Mouse (Mus musculus): Measurements from ENCODE around the gene Scn3a. TPM values are rescaled to one million over a fixed set of nuclear protein-coding genes. Genes with fewer than 3 reads are reported as not detected.

The Scn3a gene
- total RNA-seq, 1 experiment, result 8.5 TPM

GRCm38 (mm10) chr2:65450449-65451360, 116.7 kb downstream of the Scn3a start:
- peak overlapping the region; percentile 22; the same call in 1 of the 2 replicates for H3K27ac ChIP-seq (ENCODE audit: insufficient read depth, low read depth, low read length, poor library complexity, severe bottlenecking)
- DNase-seq (ENCODE audit: low read depth, low spot score), result no peak
- in situ Hi-C loops (cut with MboI; ENCODE audit: low sequenced_read_pairs in 2 of 2, unreplicated experiment in 2 of 2), result no loop called here
- no peaks in the 10 kb centered on the region for H3K36me3 ChIP-seq (ENCODE audit: control insufficient read depth, insufficient read depth, low read length, poor library complexity, severe bottlenecking)
- peaks cover 3 to 4% of the 10 kb centered on the region in 2 experiments; a peak in 3 of 4 replicates for H3K4me1 ChIP-seq (ENCODE audit: control insufficient read depth in 2 of 2, insufficient read depth in 2 of 2, low read length in 2 of 2, poor library complexity in 1 of 2)
- no peak overlapping the region for H3K9ac ChIP-seq (ENCODE audit: insufficient read depth, low read depth, low read length, poor library complexity, severe bottlenecking)
- TF ChIP-seq HCFC1 (IDR thresholded peaks at IDR 0.05; ENCODE audit: borderline replicate concordance, insufficient read depth, low read length), result no peak
- TF ChIP-seq CHD2 (IDR thresholded peaks at IDR 0.05; ENCODE audit: low read depth, low read length), result no peak
- no peak for TF ChIP-seq ZC3H11A (IDR thresholded peaks at IDR 0.05; ENCODE audit: borderline replicate concordance, low read depth, low read length)
- TF ChIP-seq MAFK (IDR thresholded peaks at IDR 0.05; ENCODE audit: insufficient read depth, low read depth, low read length), result no peak
- no peak for TF ChIP-seq ZNF384 (IDR thresholded peaks at IDR 0.05; ENCODE audit: low read depth, low read length)
- H3K9me3 ChIP-seq (ENCODE audit: control insufficient read depth, insufficient read depth, low read depth, low read length), result no peaks in the 10 kb centered on the region
- no peak overlapping the region for H3K4me3 ChIP-seq (ENCODE audit: insufficient read depth in 1 of 2, low read depth in 1 of 2, low read length in 2 of 2, poor library complexity in 1 of 2, severe bottlenecking in 1 of 2)

- H3K36me3 ChIP-seq (ENCODE audit: control insufficient read depth, insufficient read depth, low read length, poor library complexity, severe bottlenecking), result no peaks in the 10 kb centered on the region
- no peak for DNase-seq (ENCODE audit: low read depth, low spot score)
- no peaks in the 10 kb centered on the region for H3K9me3 ChIP-seq (ENCODE audit: control insufficient read depth, insufficient read depth, low read depth, low read length)
- TF ChIP-seq CHD2 (IDR thresholded peaks at IDR 0.05; ENCODE audit: low read depth, low read length), result no peak
- TF ChIP-seq HCFC1 (IDR thresholded peaks at IDR 0.05; ENCODE audit: borderline replicate concordance, insufficient read depth, low read length), result no peak
- no peak for TF ChIP-seq ZNF384 (IDR thresholded peaks at IDR 0.05; ENCODE audit: low read depth, low read length)
- TF ChIP-seq ZC3H11A (IDR thresholded peaks at IDR 0.05; ENCODE audit: borderline replicate concordance, low read depth, low read length), result no peak
- TF ChIP-seq MAFK (IDR thresholded peaks at IDR 0.05; ENCODE audit: insufficient read depth, low read depth, low read length), result no peak
- no peak overlapping the region for H3K9ac ChIP-seq (ENCODE audit: insufficient read depth, low read depth, low read length, poor library complexity, severe bottlenecking)
- no peak overlapping the region for H3K4me3 ChIP-seq (ENCODE audit: insufficient read depth in 1 of 2, low read depth in 1 of 2, low read length in 2 of 2, poor library complexity in 1 of 2, severe bottlenecking in 1 of 2)
- peaks cover 3 to 4% of the 10 kb centered on the region in 2 experiments; a peak in 3 of 4 replicates for H3K4me1 ChIP-seq (ENCODE audit: control insufficient read depth in 2 of 2, insufficient read depth in 2 of 2, low read length in 2 of 2, poor library complexity in 1 of 2)
- in situ Hi-C loops (cut with MboI; ENCODE audit: low sequenced_read_pairs in 2 of 2, unreplicated experiment in 2 of 2), result no loop called here
- peak overlapping the region; percentile 64; the same call in 1 of the 2 replicates for H3K27ac ChIP-seq (ENCODE audit: insufficient read depth, low read depth, low read length, poor library complexity, severe bottlenecking)
Observed at GRCm38 (mm10) chr2:65449126-65449828, 118.2 kb downstream of the Scn3a start.

GRCm38 (mm10) chr2:65443082-65443481, 124.3 kb downstream of the Scn3a start:
- Histone ChIP-seq H3K4me1 (ENCODE audit: control insufficient read depth in 2 of 2, insufficient read depth in 2 of 2, low read length in 2 of 2, poor library complexity in 1 of 2) (peaks cover 2 to 4% of the 10 kb centered on the region in 2 experiments; a peak in 1 of 4 replicates), H3K36me3 (ENCODE audit: control insufficient read depth, insufficient read depth, low read length, poor library complexity, severe bottlenecking) (no peaks in the 10 kb centered on the region), H3K9ac (ENCODE audit: insufficient read depth, low read depth, low read length, poor library complexity, severe bottlenecking) (no peak overlapping the region), H3K4me3 (ENCODE audit: insufficient read depth in 1 of 2, low read depth in 1 of 2, low read length in 2 of 2, poor library complexity in 1 of 2, severe bottlenecking in 1 of 2) (no peak overlapping the region), H3K27ac (ENCODE audit: insufficient read depth, low read depth, low read length, poor library complexity, severe bottlenecking) (no peak overlapping the region), H3K9me3 (ENCODE audit: control insufficient read depth, insufficient read depth, low read depth, low read length) (no peaks in the 10 kb centered on the region)
- TF ChIP-seq CHD2 (IDR thresholded peaks at IDR 0.05; ENCODE audit: low read depth, low read length), result no peak
- in situ Hi-C loops (cut with MboI; ENCODE audit: low sequenced_read_pairs in 2 of 2, unreplicated experiment in 2 of 2), result no loop called here
- no peak for DNase-seq (ENCODE audit: low read depth, low spot score)

GRCm38 (mm10) chr2:65441566-65441965, 125.9 kb downstream of the Scn3a start:
- in situ Hi-C loops (cut with MboI; ENCODE audit: low sequenced_read_pairs in 2 of 2, unreplicated experiment in 2 of 2), result no loop called here

More at GRCm38 (mm10) chr2:65441566-65441965, 125.9 kb downstream of the Scn3a start:
- no peak for DNase-seq (ENCODE audit: low read depth, low spot score)
- H3K36me3 ChIP-seq (ENCODE audit: control insufficient read depth, insufficient read depth, low read length, poor library complexity, severe bottlenecking), result no peaks in the 10 kb centered on the region
- no peaks in the 10 kb centered on the region for H3K9me3 ChIP-seq (ENCODE audit: control insufficient read depth, insufficient read depth, low read depth, low read length)
- H3K27ac ChIP-seq (ENCODE audit: insufficient read depth, low read depth, low read length, poor library complexity, severe bottlenecking), result no peak overlapping the region
- H3K9ac ChIP-seq (ENCODE audit: insufficient read depth, low read depth, low read length, poor library complexity, severe bottlenecking), result no peak overlapping the region
- H3K4me1 ChIP-seq (ENCODE audit: control insufficient read depth in 2 of 2, insufficient read depth in 2 of 2, low read length in 2 of 2, poor library complexity in 1 of 2), result peaks cover 4 to 5% of the 10 kb centered on the region in 2 experiments; a peak in 1 of 4 replicates
- no peak overlapping the region for H3K4me3 ChIP-seq (ENCODE audit: insufficient read depth in 1 of 2, low read depth in 1 of 2, low read length in 2 of 2, poor library complexity in 1 of 2, severe bottlenecking in 1 of 2)
- TF ChIP-seq MAFK (IDR thresholded peaks at IDR 0.05; ENCODE audit: insufficient read depth, low read depth, low read length) (no peak), HCFC1 (IDR thresholded peaks at IDR 0.05; ENCODE audit: borderline replicate concordance, insufficient read depth, low read length) (no peak), CHD2 (IDR thresholded peaks at IDR 0.05; ENCODE audit: low read depth, low read length) (no peak), ZNF384 (IDR thresholded peaks at IDR 0.05; ENCODE audit: low read depth, low read length) (no peak), ZC3H11A (IDR thresholded peaks at IDR 0.05; ENCODE audit: borderline replicate concordance, low read depth, low read length) (no peak)
